Mouse (Mus musculus): ENCODE measurements around the gene Dlg2. TPM values are rescaled to one million over a fixed set of nuclear protein-coding genes. Genes with fewer than 3 reads are reported as not detected.

Dlg2 gene
- polyA plus RNA-seq, 1 experiment, result 1.3 TPM

GRCm38 (mm10) chr7:90456149-90456844, 20.2 kb upstream of the Dlg2 start:
- no peak for DNase-seq
- TF ChIP-seq CTCF (IDR thresholded peaks at IDR 0.05; ENCODE audit: insufficient read depth, low read length), result no peak
- peak overlapping the region; percentile 59 for H3K4me3 ChIP-seq (replicated peaks; ENCODE audit: extremely low read depth, low read depth, low read length)
- 11% methylated on average over 7 of the region's 7 CpGs for WGBS
- peaks cover 7% of the 10 kb centered on the region; the same call in 1 of the 2 replicates for H3K4me1 ChIP-seq (ENCODE audit: control insufficient read depth, insufficient read depth, low read length)

- TF ChIP-seq POLR2A (IDR thresholded peaks at IDR 0.05; ENCODE audit: borderline replicate concordance, extremely low read depth, low read depth, low read length) (peak; percentile 94; the same call in 1 of the 2 replicates), CTCF (IDR thresholded peaks at IDR 0.05; ENCODE audit: insufficient read depth, low read length) (no peak)
- Histone ChIP-seq H3K4me1 (ENCODE audit: control insufficient read depth, insufficient read depth, low read length) (peaks cover 7% of the 10 kb centered on the region; the same call in 1 of the 2 replicates), H3K4me3 (replicated peaks; ENCODE audit: extremely low read depth, low read depth, low read length) (peak within 1 kb of the TSS; percentile 59)
- WGBS, result under 1% methylated on average over 41 of the region's 41 CpGs
- peak; percentile 81 for DNase-seq
Observed at GRCm38 (mm10) chr7:90456845-90457468, 19.5 kb upstream of the Dlg2 start, which contains the start of gene Tmem126a. Gene Tmem126a (minus strand): TSS chr7:90457229.

- Histone ChIP-seq H3K4me3 (replicated peaks; ENCODE audit: extremely low read depth, low read depth, low read length) (peak overlapping the region; percentile 59), H3K4me1 (ENCODE audit: control insufficient read depth, insufficient read depth, low read length) (peaks cover 7% of the 10 kb centered on the region; the same call in 1 of the 2 replicates)
- DNase-seq, result peak; percentile 22
- WGBS, result 6% methylated on average over 10 of the region's 10 CpGs
- TF ChIP-seq CTCF (IDR thresholded peaks at IDR 0.05; ENCODE audit: insufficient read depth, low read length), result no peak
- TF ChIP-seq POLR2A (IDR thresholded peaks at IDR 0.05; ENCODE audit: borderline replicate concordance, extremely low read depth, low read depth, low read length), result no peak
Observed at GRCm38 (mm10) chr7:90457517-90457916, 19.0 kb upstream of the Dlg2 start.

GRCm38 (mm10) chr7:90460330-90460729, 16.1 kb upstream of the Dlg2 start:
- no peak for TF ChIP-seq POLR2A (IDR thresholded peaks at IDR 0.05; ENCODE audit: borderline replicate concordance, extremely low read depth, low read depth, low read length)
- TF ChIP-seq CTCF (IDR thresholded peaks at IDR 0.05; ENCODE audit: insufficient read depth, low read length), result no peak
- peaks cover 7% of the 10 kb centered on the region; the same call in 1 of the 2 replicates for H3K4me1 ChIP-seq (ENCODE audit: control insufficient read depth, insufficient read depth, low read length)
- no peak overlapping the region for H3K4me3 ChIP-seq (replicated peaks; ENCODE audit: extremely low read depth, low read depth, low read length)
- DNase-seq, result no peak
- 44% methylated on average over 10 of the region's 10 CpGs for whole genome bisulfite sequencing

- DNase-seq, result peak; percentile 47
- H3K4me1 ChIP-seq (ENCODE audit: control insufficient read depth, insufficient read depth, low read length), result peaks cover 7% of the 10 kb centered on the region; the same call in 1 of the 2 replicates
- WGBS, result 14% methylated on average over 14 of the region's 14 CpGs
- H3K4me3 ChIP-seq (replicated peaks; ENCODE audit: extremely low read depth, low read depth, low read length), result no peak overlapping the region
- TF ChIP-seq POLR2A (IDR thresholded peaks at IDR 0.05; ENCODE audit: borderline replicate concordance, extremely low read depth, low read depth, low read length) (no peak), CTCF (IDR thresholded peaks at IDR 0.05; ENCODE audit: insufficient read depth, low read length) (peak; percentile 46)
Observed at GRCm38 (mm10) chr7:90460930-90461329, 15.5 kb upstream of the Dlg2 start.

GRCm38 (mm10) chr7:90461441-90461840, 15.0 kb upstream of the Dlg2 start:
- Histone ChIP-seq H3K4me3 (replicated peaks; ENCODE audit: extremely low read depth, low read depth, low read length) (no peak overlapping the region), H3K4me1 (ENCODE audit: control insufficient read depth, insufficient read depth, low read length) (peaks cover 3% of the 10 kb centered on the region; the same call in 1 of the 2 replicates)
- TF ChIP-seq CTCF (IDR thresholded peaks at IDR 0.05; ENCODE audit: insufficient read depth, low read length) (no peak), POLR2A (IDR thresholded peaks at IDR 0.05; ENCODE audit: borderline replicate concordance, extremely low read depth, low read depth, low read length) (no peak)
- WGBS, result 90% methylated on average over 5 of the region's 5 CpGs
- DNase-seq, result no peak

- H3K4me3 ChIP-seq (replicated peaks; ENCODE audit: extremely low read depth, low read depth, low read length), result no peak overlapping the region
- no peak for DNase-seq
- WGBS, result 42% methylated on average over 2 of the region's 2 CpGs
- H3K4me1 ChIP-seq (ENCODE audit: control insufficient read depth, insufficient read depth, low read length), result peaks cover 3% of the 10 kb centered on the region; the same call in 1 of the 2 replicates
- TF ChIP-seq POLR2A (IDR thresholded peaks at IDR 0.05; ENCODE audit: borderline replicate concordance, extremely low read depth, low read depth, low read length) (no peak), CTCF (IDR thresholded peaks at IDR 0.05; ENCODE audit: insufficient read depth, low read length) (no peak)
Observed at GRCm38 (mm10) chr7:90473511-90473910, 3.0 kb upstream of the Dlg2 start.

- Histone ChIP-seq H3K4me3 (replicated peaks; ENCODE audit: extremely low read depth, low read depth, low read length) (peak within 1 kb of the TSS; percentile 94), H3K4me1 (ENCODE audit: control insufficient read depth, insufficient read depth, low read length) (peaks cover 3% of the 10 kb centered on the region; the same call in 1 of the 2 replicates)
- peak; percentile 100 for DNase-seq
- TF ChIP-seq CTCF (IDR thresholded peaks at IDR 0.05; ENCODE audit: insufficient read depth, low read length), result no peak
- peak; percentile 94 for TF ChIP-seq POLR2A (IDR thresholded peaks at IDR 0.05; ENCODE audit: borderline replicate concordance, extremely low read depth, low read depth, low read length)
- under 1% methylated on average over 36 of the region's 36 CpGs for WGBS
Observed at GRCm38 (mm10) chr7:90475793-90476312, 619 bp upstream of the Dlg2 start, which contains the start of gene Tmem126b. Gene Tmem126b (minus strand): TSS chr7:90476001.

- no peak for TF ChIP-seq POLR2A (IDR thresholded peaks at IDR 0.05; ENCODE audit: borderline replicate concordance, extremely low read depth, low read depth, low read length)
- no peak for TF ChIP-seq CTCF (IDR thresholded peaks at IDR 0.05; ENCODE audit: insufficient read depth, low read length)
- 68% methylated on average over 2 of the region's 2 CpGs for WGBS
- no peaks in the 10 kb centered on the region for H3K4me1 ChIP-seq (ENCODE audit: control insufficient read depth, insufficient read depth, low read length)
- H3K4me3 ChIP-seq (replicated peaks; ENCODE audit: extremely low read depth, low read depth, low read length), result no peak overlapping the region
- no peak for DNase-seq
Observed at GRCm38 (mm10) chr7:90482607-90483006, 6.1 kb downstream of the Dlg2 start.
